Mouse (Mus musculus): ENCODE measurements around the gene Slc6a6.

DNA sequence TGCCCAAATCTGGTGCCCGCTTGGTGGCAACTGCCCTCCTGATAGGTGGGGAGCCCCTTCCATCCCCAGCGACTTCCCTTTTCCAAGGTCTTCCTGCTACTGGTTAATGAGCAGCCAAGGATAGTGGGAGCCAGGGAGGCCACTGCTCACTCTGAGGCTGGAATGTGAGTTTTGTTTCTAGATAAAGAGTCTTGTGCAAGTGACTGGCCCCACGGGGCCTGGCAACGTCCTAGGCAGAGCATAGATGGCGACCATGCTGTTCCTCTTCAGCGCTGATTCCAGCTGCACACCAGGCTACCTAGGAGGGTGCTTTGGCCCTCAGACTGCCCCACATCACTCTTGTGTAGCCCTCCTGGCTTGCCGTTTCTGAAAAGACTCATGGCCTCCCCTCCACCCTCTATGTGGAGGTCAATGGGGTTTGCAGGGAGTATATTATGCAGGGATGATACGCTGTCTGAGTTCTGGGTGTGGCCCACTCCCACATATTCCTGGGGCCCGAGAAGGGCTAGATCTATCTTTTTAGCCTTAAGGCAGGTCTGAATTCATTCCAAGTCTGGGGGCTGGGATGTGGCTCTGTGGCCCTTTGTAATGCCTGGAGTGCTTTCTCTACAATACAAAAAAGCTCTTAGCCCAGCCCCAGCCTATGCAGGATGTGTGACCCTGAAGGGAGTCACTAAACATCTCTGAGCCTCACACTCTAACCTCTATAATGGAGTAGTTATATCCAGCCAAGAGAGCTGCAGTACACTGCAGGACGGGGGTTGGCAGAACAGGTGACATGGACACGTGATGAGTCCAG is 17.2 kb downstream of the Slc6a6 start:
- no peak for TF ChIP-seq CTCF (IDR thresholded peaks at IDR 0.05; ENCODE audit: low read depth, low read length)
- no peak for TF ChIP-seq GATA1 (IDR thresholded peaks at IDR 0.05; ENCODE audit: borderline replicate concordance, low read length)
- no peak for TF ChIP-seq TAL1 (conservative IDR thresholded peaks at IDR 0.05; ENCODE audit: low read depth, low read length)
